Mouse (Mus musculus): ENCODE data around the gene Enpep.

- TF ChIP-seq CTCF (IDR thresholded peaks at IDR 0.05; ENCODE audit: borderline replicate concordance, insufficient read depth, low read length) (no peak), POLR2A (IDR thresholded peaks at IDR 0.05; ENCODE audit: low read depth, low read length) (no peak)
These were observed 46.6 kb upstream of the Enpep start for GRCm38 (mm10) chr3:129379109-129379508.
